Mouse (Mus musculus) MEL (cell line): ENCODE measurements at regions not wholly inside any gene's neighbourhood (a gene's known extent, or its start where the extent isn't known, plus 50 kb on each side); places are given as distances from the start of the nearest gene placed in this dataset.

Experiments
- CTCF ChIP-seq, 3 experiments: IDR thresholded peaks in 2 of 3; conservative IDR thresholded peaks in 1 of 3; 2 replicates each; pipeline ENCODE4 v1.5.1; 2011 to 2012; ENCODE audit warnings: low read length in 3 of 3, low read depth in 2 of 3, mild to moderate bottlenecking in 2 of 3, improper control_type of control experiment in 1 of 3, inconsistent platforms in 1 of 3, mixed read lengths in 1 of 3, moderate library complexity in 1 of 3; ENCODE audit not compliant: control insufficient read depth in 1 of 3, insufficient read depth in 1 of 3, poor library complexity in 1 of 3, severe bottlenecking in 1 of 3
- E2F4 ChIP-seq: IDR thresholded peaks from 2 replicates; pipeline ENCODE4 v1.6.1; 2011; ENCODE audit warnings: low read depth, low read length, improper control_type of control experiment, borderline replicate concordance
- GABPA ChIP-seq: IDR thresholded peaks from 2 replicates; pipeline ENCODE4 v1.6.1; 2012; ENCODE audit warnings: low read depth, mild to moderate bottlenecking, inconsistent platforms, low read length, improper control_type of control experiment, moderate library complexity
- HCFC1 ChIP-seq: IDR thresholded peaks from 2 replicates; pipeline ENCODE4 v1.6.1; 2012; ENCODE audit warnings: low read depth, mild to moderate bottlenecking, inconsistent platforms, low read length, improper control_type of control experiment, moderate library complexity
- JUND ChIP-seq: IDR thresholded peaks from 2 replicates; pipeline ENCODE4 v1.6.1; 2011; ENCODE audit warnings: low read depth, mild to moderate bottlenecking, improper control_type of control experiment, low read length
- KAT2A ChIP-seq: conservative IDR thresholded peaks from 2 replicates; pipeline ENCODE4 v1.6.1; 2012; ENCODE audit warnings: low read depth, low read length, improper control_type of control experiment, inconsistent platforms
- POLR2A ChIP-seq, 2 experiments: IDR thresholded peaks; 2 replicates each; pipeline ENCODE4 v1.6.1; 2011 to 2012; ENCODE audit warnings: low read length in 2 of 2, mild to moderate bottlenecking in 2 of 2, control low read depth in 1 of 2, improper control_type of control experiment in 1 of 2, low read depth in 1 of 2, moderate library complexity in 1 of 2; ENCODE audit not compliant: control insufficient read depth in 1 of 2, insufficient read depth in 1 of 2, poor library complexity in 1 of 2
- TCF12 ChIP-seq: IDR thresholded peaks from 2 replicates; pipeline ENCODE4 v1.6.1; 2014; ENCODE audit warnings: low read depth, mild to moderate bottlenecking, inconsistent platforms, low read length, improper control_type of control experiment, moderate library complexity

GRCm38 (mm10) chr15:74387533-74387932, 248.6 kb downstream of the Mroh4 start:
- TF ChIP-seq POLR2A (IDR thresholded peaks at IDR 0.05; ENCODE audit: control insufficient read depth in 1 of 2, insufficient read depth in 1 of 2, low read depth in 1 of 2, low read length in 2 of 2, poor library complexity in 1 of 2) (no peak), CTCF (IDR thresholded peaks at IDR 0.05 in 2 of 3, conservative IDR thresholded peaks at IDR 0.05 in 1 of 3; ENCODE audit: control insufficient read depth in 1 of 3, insufficient read depth in 1 of 3, low read depth in 2 of 3, low read length in 3 of 3, poor library complexity in 1 of 3, severe bottlenecking in 1 of 3) (no peak), GABPA (no peak), E2F4 (no peak), HCFC1 (no peak), KAT2A (no peak), TCF12 (no peak), JUND (no peak)
